Mouse (Mus musculus) midbrain, embryonic 16.5 days (tissue): ENCODE measurements at regions not wholly inside any gene's neighbourhood (a gene's known extent, or its start where the extent isn't known, plus 50 kb on each side); places are given as distances from the start of the nearest gene placed in this dataset.

Source experiments
- ATAC-seq: fragments of 200-750 bp; cut with Nextera tagmentation; 2 replicates; pipeline ENCODE4 v1.8.0; 2017; ENCODE audit warnings: moderate TSS enrichment
- H3K27ac ChIP-seq: fragments of 300-500 bp; sonication (generic); 2 replicates; pipeline ENCODE4 v1.5.1; 2014; ENCODE audit warnings: mild to moderate bottlenecking, low read length, mixed read lengths
- H3K27me3 ChIP-seq: fragments of 300-500 bp; sonication (generic); 2 replicates; pipeline ENCODE4 v1.6.1; 2014; ENCODE audit warnings: low read depth, low read length, mixed read lengths; ENCODE audit not compliant: control insufficient read depth, insufficient read depth
- H3K36me3 ChIP-seq: fragments of 300-500 bp; sonication (generic); 2 replicates; pipeline ENCODE4 v1.6.1; 2014; ENCODE audit warnings: mild to moderate bottlenecking, low read length, moderate library complexity, mixed read lengths; ENCODE audit not compliant: control insufficient read depth, insufficient read depth
- H3K4me1 ChIP-seq: fragments of 300-500 bp; sonication (generic); 2 replicates; pipeline ENCODE4 v1.6.1; 2014; ENCODE audit warnings: mild to moderate bottlenecking, low read length, mixed read lengths; ENCODE audit not compliant: control insufficient read depth, insufficient read depth
- H3K4me2 ChIP-seq: fragments of 300-500 bp; sonication (generic); 2 replicates; pipeline ENCODE4 v1.6.1; 2014; ENCODE audit warnings: mild to moderate bottlenecking, low read length, mixed read lengths
- H3K4me3 ChIP-seq: fragments of 300-500 bp; sonication (generic); 2 replicates; pipeline ENCODE4 v1.5.1; 2014; ENCODE audit warnings: low read depth, mild to moderate bottlenecking, low read length, moderate library complexity, mixed read lengths
- H3K9ac ChIP-seq: fragments of 300-500 bp; sonication (generic); 2 replicates; pipeline ENCODE4 v1.6.1; 2014; ENCODE audit warnings: low read depth, low read length, mixed read lengths
- H3K9me3 ChIP-seq: fragments of 300-500 bp; sonication (generic); replicated peaks from 2 replicates; pipeline ENCODE4 v1.6.1; 2014; ENCODE audit warnings: mild to moderate bottlenecking, low read length, mixed read lengths; ENCODE audit not compliant: control insufficient read depth, poor library complexity, severe bottlenecking
- WGBS: fragments of 180-500 bp; shearing (Covaris S2); extraction: QIAGEN DNeasy Blood & Tissue Kit; methylation state at CpG from one replicate; pipeline ENCODE4 v1.1.7; 2014; 5-methylcytosine and 5-hydroxymethylcytosine counted together

- Histone ChIP-seq H3K36me3 (no peaks in the 10 kb centered on the region), H3K9ac (no peak overlapping the region), H3K9me3 (no peaks in the 10 kb centered on the region), H3K4me2 (no peak overlapping the region), H3K4me1 (no peaks in the 10 kb centered on the region), H3K4me3 (no peak overlapping the region), H3K27ac (no peak overlapping the region), H3K27me3 (no peaks in the 10 kb centered on the region)
- no peak for ATAC-seq
- 67% methylated on average over 4 of the region's 4 CpGs for WGBS
These were observed 79.2 kb downstream of the 1700020N01Rik start for GRCm38 (mm10) chr10:21672171-21672570.

- Histone ChIP-seq H3K9me3 (no peaks in the 10 kb centered on the region), H3K27ac (no peak overlapping the region), H3K4me1 (no peaks in the 10 kb centered on the region), H3K4me3 (no peak overlapping the region), H3K27me3 (no peaks in the 10 kb centered on the region), H3K4me2 (no peak overlapping the region), H3K9ac (no peak overlapping the region), H3K36me3 (no peaks in the 10 kb centered on the region)
- 87% methylated on average over 5 of the region's 5 CpGs for WGBS
- ATAC-seq, result no peak
These were observed 79.7 kb downstream of the 1700020N01Rik start for GRCm38 (mm10) chr10:21672666-21673065.

- WGBS, result 75% methylated on average over 1 of the region's 1 CpGs
- ATAC-seq, result no peak
These were observed 80.9 kb downstream of the 1700020N01Rik start for GRCm38 (mm10) chr10:21673831-21674230.

DNA sequence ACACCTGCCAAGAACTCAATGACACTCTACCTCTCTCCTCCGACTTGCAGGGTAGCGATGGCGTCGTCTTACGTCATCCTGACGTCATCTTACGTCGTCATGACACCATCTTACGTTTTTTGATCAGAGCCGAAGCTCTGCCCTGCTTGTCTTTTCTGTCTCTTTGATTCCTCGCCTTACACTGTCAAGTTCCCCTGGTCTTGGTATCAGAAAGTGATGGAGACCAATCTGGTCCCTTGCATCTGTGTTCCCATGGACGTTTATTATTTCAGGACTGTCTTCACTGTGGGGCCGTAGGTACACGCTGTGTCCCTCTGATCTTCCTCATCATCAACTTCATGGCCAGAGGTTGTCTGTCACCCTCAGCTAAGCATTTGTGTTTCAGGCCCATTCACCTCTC, 82.8 kb downstream of the 1700020N01Rik start:
- 96% methylated on average over 14 of the region's 14 CpGs for WGBS
- H3K9me3 ChIP-seq, result no peaks in the 10 kb centered on the region
- no peak for ATAC-seq
- no peak overlapping the region for H3K27ac ChIP-seq
- no peak overlapping the region for H3K4me3 ChIP-seq
- no peaks in the 10 kb centered on the region for H3K36me3 ChIP-seq
- H3K4me2 ChIP-seq, result no peak overlapping the region
- H3K4me1 ChIP-seq, result no peaks in the 10 kb centered on the region; the same call in 1 of the 2 replicates
- no peaks in the 10 kb centered on the region for H3K27me3 ChIP-seq
- no peak overlapping the region for H3K9ac ChIP-seq

More at GRCm38 (mm10) chr10:21673831-21674230, 80.9 kb downstream of the 1700020N01Rik start:
- H3K9me3 ChIP-seq, result no peaks in the 10 kb centered on the region
- no peaks in the 10 kb centered on the region; the same call in 1 of the 2 replicates for H3K4me1 ChIP-seq
- H3K36me3 ChIP-seq, result no peaks in the 10 kb centered on the region
- H3K9ac ChIP-seq, result no peak overlapping the region
- H3K27me3 ChIP-seq, result no peaks in the 10 kb centered on the region
- no peak overlapping the region for H3K4me2 ChIP-seq
- no peak overlapping the region for H3K4me3 ChIP-seq
- no peak overlapping the region for H3K27ac ChIP-seq

- no peaks in the 10 kb centered on the region for H3K36me3 ChIP-seq
- no peak overlapping the region for H3K4me3 ChIP-seq
- WGBS, result 97% methylated on average over 9 of the region's 9 CpGs
- H3K27me3 ChIP-seq, result no peaks in the 10 kb centered on the region
- no peak for ATAC-seq
- no peak overlapping the region for H3K27ac ChIP-seq
- no peak overlapping the region for H3K4me2 ChIP-seq
- H3K4me1 ChIP-seq, result no peaks in the 10 kb centered on the region; the same call in 1 of the 2 replicates
- no peaks in the 10 kb centered on the region for H3K9me3 ChIP-seq
- H3K9ac ChIP-seq, result no peak overlapping the region
These were observed 85.0 kb downstream of the 1700020N01Rik start for GRCm38 (mm10) chr10:21677911-21678310.

DNA sequence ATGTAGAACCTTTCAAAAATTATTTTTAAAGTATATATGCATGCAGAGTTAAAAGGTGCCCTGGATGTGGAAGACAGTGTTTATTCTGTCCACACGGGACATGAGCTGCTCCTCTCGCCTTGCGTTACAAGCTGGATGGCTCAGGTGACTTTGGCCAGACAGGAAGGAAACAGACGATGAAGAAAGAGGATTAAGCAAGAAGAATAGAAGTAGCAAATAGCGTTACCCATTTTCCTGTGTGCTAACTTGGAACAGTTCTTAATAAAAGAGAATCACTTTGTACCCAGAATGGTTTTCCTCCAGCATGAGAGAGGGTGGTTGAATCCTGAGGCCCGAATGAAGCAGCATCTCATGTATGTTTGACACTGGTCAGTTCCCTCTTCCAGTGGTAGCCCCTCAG, 85.4 kb downstream of the 1700020N01Rik start:
- no peak overlapping the region for H3K27ac ChIP-seq
- no peak overlapping the region for H3K4me2 ChIP-seq
- no peaks in the 10 kb centered on the region for H3K27me3 ChIP-seq
- H3K4me3 ChIP-seq, result no peak overlapping the region
- H3K4me1 ChIP-seq, result no peaks in the 10 kb centered on the region; the same call in 1 of the 2 replicates
- ATAC-seq, result no peak
- H3K36me3 ChIP-seq, result no peaks in the 10 kb centered on the region
- H3K9ac ChIP-seq, result no peak overlapping the region
- 87% methylated on average over 6 of the region's 6 CpGs for WGBS
- no peaks in the 10 kb centered on the region for H3K9me3 ChIP-seq

DNA sequence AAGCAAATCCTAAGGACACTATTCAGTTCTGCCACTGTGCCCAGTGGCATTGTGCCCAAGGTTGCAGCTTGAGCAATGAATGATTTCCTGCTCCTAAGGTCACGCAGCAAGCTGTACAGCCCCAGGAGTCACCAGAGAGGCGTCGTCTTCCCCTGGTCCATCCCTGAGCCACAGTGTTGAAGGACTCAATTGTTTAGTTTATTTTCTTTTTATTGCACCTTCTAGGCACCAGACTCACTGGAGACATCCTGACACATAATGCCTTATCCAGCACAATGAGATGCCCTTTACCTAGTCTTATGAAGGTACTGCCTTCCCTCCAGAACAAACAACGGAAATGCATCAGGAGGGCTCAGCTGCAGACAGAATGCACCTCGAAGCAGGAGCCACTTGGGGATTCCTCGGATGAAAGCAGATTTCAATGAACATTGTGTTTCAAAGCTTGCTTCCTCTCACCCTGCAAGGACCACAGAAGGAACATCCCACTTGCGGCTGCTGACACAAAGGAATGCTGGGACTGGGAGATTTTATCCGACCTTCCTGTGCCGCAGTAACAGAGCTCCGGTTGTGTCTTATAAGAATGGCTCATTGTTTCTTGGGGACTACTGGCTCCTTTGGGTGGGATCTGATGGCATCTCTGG, 86.0 kb downstream of the 1700020N01Rik start:
- Histone ChIP-seq H3K27me3 (no peaks in the 10 kb centered on the region), H3K4me3 (no peak overlapping the region), H3K9ac (no peak overlapping the region), H3K4me2 (no peak overlapping the region), H3K9me3 (no peaks in the 10 kb centered on the region), H3K27ac (no peak overlapping the region), H3K4me1 (peaks cover 4% of the 10 kb centered on the region; the same call in 1 of the 2 replicates), H3K36me3 (no peaks in the 10 kb centered on the region)
- WGBS, result 61% methylated on average over 10 of the region's 10 CpGs
- ATAC-seq, result no peak

DNA sequence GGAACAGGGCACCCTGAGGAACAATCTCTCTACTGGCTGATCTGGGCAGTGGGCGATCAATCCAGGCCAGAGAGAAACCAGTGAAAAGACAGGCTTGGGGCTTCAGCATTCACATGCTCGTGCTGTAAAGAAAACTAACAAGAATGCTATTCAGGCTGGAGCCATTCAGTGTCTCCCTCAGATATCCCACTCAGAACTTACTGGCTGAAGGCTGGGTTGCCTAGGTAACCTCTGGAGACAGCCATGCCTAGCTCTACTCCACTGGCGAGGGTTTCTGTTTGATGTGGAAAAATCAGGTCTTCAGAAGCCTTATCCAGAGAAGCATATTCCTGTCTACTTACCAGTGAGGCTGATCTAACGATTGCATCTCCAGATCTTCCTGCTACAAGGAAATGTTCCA, 87.8 kb downstream of the 1700020N01Rik start:
- no peak overlapping the region for H3K9ac ChIP-seq
- H3K9me3 ChIP-seq, result no peaks in the 10 kb centered on the region
- H3K36me3 ChIP-seq, result no peaks in the 10 kb centered on the region
- peaks cover 15% of the 10 kb centered on the region for H3K4me1 ChIP-seq
- WGBS, result 10% methylated on average over 4 of the region's 4 CpGs
- H3K4me2 ChIP-seq, result no peak overlapping the region
- H3K27ac ChIP-seq, result no peak overlapping the region; the same call in 1 of the 2 replicates
- H3K4me3 ChIP-seq, result no peak overlapping the region
- H3K27me3 ChIP-seq, result no peaks in the 10 kb centered on the region
- peak; percentile 90 for ATAC-seq

DNA sequence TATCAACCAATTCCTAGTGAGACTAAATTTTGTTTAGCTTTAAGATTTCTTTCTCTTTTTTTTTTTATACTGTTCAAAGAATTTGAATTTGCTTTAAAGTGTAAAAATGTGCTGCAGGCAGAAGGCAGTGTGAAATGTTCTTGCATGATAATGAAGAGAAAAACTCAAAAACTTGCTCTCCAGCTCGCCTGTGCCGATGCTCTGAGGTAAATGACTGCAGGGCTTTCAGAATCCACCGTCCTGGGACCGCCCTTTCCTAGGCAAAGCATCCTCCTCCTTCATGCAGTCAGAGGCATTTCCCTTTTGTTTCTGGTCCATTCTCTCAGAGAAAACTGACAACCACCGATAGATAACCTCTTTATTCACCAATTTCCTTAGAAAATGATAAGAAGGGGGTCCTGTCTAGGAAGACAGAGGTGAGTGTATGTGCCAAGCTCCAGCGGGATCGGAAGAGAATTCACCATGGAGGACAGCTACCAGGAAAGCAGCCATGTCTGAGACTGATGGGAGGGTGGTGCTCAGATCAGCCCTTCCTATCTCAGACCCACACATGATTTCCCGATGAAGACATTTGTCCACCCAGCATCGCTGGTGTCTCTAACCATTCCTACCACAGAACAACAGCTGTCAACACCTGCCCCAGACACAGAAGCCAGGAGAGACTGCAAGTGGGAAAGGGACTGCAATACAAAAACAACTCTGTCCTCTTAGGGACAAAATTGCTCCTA, 91.5 kb downstream of the 1700020N01Rik start:
- H3K27me3 ChIP-seq, result no peaks in the 10 kb centered on the region
- H3K4me1 ChIP-seq, result peaks cover 22% of the 10 kb centered on the region
- peak overlapping the region; percentile 72 for H3K27ac ChIP-seq
- no peak overlapping the region for H3K4me2 ChIP-seq
- WGBS, result 50% methylated on average over 9 of the region's 9 CpGs
- no peaks in the 10 kb centered on the region for H3K36me3 ChIP-seq
- ATAC-seq, result 0 out of 2 replicates have a peak, but pooled peaks have one; percentile 25
- no peak overlapping the region for H3K9ac ChIP-seq
- H3K9me3 ChIP-seq, result no peaks in the 10 kb centered on the region
- no peak overlapping the region for H3K4me3 ChIP-seq
